Mouse (Mus musculus): ENCODE results near the gene Cdkl3.
"Not testable (repeated sequence)": the region's sequence is repeated elsewhere in the genome, so short reads cannot be mapped to it uniquely, and the experiment has no call there.

Gene Cdkl3

DNA sequence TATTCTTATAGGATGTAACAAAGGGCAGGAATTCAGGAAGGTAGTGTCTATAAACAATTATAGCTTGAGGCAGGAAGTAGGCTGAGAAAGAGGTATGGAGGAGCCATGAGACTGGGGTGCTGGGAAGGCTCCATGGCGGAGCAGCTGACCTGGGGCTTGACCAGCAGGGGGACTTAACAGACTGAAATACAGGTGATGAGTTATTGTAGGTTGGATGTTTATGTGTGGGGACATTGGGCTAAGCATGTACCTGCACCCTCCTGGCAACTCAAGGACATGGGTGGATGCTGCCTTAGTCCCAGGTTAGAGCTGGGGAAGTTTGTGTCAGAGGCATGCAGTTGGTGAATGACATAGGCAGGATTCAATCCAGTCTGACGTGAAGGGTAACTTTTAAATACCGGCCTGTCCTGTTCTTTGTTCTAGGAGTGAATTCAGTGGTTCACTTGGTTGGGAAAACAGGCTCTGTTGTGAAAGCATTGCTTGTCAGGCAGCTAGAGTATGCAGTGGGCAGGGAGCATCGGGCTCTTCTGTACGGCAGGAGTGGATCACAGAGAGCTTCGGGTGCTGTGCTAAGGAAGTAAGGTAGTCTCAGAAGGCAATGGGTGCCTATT is 72.8 kb downstream of the Cdkl3 start:
- DNase-seq (ENCODE audit: low spot score in 2 of 2): no peak

DNA sequence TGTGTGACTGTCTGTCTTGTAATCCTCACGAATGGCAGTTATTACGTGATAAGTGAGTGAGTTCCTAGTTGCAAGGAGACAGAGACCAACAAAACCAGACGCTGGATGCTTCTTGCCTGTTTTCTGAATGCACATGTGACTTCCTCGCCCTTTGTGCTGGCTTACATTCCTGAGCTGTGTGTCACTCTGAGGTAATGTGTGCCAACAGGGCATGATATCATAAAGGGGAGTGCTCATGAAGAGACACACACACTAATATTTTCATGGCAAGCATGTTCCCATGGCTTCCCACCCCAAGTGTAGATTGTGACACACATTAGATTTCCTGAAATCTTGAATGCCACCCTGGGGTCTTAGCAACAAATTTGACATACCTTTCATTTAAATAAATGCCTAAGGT is 73.9 kb downstream of the Cdkl3 start:
- DNase-seq (ENCODE audit: low spot score in 2 of 2): no peak

DNA sequence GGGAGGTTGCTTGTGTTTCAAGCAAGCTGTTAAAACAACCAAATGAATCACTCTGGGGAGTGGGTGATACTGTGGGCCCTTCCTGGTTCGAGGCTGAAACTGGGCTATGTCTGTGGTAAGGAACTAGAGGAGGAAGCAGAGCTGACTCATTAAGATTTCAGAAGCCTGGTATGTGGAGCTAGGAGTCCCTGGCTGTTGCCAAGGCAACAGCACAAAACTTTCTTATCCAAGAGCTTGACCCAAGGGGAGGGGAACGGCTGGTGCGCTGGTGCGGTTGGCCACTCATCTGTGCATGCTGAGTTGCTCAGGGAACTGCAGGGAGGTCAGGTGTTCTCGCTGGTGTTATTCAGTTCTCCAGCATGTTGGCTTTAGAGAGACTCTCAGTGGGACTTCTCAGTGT is 76.0 kb downstream of the Cdkl3 start:
- no peak for DNase-seq (ENCODE audit: low spot score in 2 of 2)

DNA sequence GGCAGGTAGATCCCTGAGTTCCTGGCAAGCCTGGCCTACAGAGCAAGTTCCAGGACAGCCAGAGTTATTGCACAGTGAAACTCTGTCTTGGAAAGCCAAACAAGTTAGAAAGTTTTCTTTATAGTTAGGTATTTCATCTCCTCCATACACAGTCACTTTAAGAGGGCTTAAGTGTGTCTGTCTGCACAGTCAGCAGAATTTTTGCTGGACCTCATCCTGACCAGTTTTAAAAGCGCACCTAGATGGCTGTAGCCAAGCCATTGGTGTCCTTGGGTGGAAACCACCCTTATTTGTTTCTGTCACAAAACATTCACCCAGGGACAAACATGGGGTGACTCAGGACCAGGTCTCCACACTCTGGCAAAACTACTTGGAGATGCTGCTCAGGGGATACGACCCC is 76.6 kb downstream of the Cdkl3 start:
- DNase-seq (ENCODE audit: low spot score in 2 of 2): no peak

DNA sequence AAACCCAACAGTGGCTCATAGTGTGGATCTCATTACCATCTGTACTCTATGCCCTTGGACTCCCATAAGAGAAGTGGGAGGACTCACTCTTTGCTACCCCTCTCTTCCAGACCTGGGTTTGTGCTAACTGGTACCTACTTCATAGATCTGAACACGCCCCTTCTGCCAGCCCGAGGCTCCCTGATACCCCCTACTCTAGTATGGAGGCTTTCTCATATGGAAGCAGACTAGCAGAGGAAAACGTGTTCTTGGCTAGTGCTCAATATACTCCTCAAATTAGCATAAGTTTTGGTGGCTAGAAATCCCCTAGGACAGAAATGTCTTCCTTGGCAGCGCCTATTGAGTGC is 81.8 kb downstream of the Cdkl3 start:
- DNase-seq (ENCODE audit: low spot score in 2 of 2): no peak

DNA sequence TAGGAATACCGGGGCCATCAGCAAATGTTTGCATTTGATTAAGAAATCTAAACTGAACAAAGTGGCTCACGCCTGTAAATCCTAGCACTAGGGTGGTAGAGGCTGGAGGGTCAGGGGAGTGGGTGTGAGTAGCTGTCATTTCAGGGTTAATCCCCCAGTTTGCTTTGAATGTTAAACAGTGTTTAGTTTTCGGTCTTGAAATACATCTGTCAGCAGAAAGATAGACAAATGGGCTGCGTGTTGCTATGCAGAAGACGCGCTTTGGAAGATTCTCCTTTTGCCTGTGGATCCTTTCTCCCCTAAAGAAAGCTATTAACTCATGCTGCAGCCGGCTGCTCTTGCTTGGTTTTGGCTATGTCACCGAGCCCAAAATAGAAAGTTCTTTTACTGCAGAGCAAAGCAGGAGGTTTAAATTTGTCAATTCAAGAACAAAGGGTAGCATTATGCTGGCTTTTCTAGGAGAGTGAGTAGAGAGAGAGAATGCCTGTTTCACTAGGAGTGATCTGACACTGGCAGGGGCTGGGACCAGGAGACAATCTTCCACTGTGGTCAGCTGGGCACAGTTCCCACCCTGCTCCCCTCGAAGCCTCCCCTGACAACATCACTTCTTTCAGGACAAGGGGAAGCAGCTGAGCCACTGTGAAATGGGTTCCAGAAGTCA is 82.3 kb downstream of the Cdkl3 start:
- DNase-seq (ENCODE audit: low spot score in 2 of 2): no peak

DNA sequence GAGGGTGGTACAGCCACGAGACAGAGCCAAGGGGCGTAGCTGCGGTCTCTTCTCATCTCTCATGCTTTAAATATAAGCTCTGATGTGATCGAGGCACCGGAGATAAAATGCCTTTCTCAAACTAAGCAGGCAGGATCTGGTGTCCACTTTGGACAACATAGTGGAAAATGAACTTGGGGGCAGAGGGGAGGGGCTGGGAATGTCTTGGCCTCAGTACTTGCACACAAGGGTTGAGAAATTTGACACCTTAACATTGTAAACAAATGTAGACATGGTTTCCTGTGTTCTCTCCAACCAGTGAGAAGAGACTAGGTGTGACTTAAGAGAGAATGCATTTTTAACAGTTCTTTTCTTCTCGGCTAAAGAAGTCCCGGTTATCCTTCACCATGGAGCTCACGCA is 85.3 kb downstream of the Cdkl3 start:
- DNase-seq (ENCODE audit: low spot score in 2 of 2): no peak

DNA sequence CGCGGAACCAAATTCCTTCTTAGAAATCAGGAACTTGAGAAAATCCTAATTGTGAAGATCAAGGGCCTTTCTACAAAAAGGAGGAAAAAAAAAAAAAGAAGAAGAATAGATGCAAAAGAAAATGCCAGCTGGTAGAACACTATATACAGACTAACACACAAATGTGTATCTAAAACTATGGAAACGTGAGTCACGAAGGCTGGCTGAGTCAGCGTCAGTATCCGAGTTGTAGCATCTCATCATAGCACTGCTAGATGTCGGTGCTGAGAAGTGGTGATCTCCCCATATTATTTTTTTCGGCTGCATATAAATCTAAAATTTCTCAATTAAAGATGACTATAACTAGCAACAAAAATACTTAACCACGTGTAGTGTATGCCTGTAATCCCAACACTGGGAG is 87.2 kb downstream of the Cdkl3 start:
- no peak for DNase-seq (ENCODE audit: low spot score in 2 of 2)

DNA sequence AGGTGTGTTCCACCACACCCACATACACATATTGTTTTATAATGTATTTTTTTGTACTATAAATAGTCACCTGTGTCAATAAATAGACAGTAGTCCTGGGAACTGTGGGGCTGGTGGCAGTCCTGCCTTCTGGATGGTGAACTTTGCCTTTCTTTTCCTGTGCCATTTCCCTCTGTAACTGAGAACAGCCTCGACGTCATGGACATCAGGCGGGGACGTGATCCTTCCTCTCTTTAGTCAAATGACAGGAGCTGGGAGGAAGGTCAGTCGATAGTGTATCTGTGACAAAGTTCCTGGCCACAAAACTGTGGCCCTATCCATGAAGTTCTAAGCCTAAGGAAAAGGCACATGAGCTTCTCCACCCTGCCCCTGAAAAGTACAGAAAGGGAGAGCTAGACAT is 90.5 kb downstream of the Cdkl3 start:
- no peak for DNase-seq (ENCODE audit: low spot score in 2 of 2)

DNA sequence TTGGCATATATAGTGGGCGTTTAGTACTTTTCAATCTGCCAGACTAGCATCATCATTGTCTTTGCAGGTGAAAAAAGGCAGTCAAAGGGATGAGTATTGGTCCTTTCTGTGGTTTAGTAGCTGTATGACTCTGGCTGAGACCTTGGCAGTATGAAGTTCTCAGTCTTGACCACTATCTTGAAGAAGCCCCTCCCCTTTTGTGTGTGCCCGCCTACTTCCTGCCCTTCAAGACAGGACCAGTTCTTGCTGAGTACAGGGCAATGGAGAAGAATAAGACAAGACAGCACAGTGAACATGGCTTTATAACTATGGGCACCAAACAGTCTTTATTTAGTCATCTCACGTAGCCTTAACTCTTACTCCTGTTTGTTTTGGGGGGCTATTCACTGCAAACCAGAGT is 93.0 kb downstream of the Cdkl3 start:
- no peak for DNase-seq (ENCODE audit: low spot score in 2 of 2)

DNA sequence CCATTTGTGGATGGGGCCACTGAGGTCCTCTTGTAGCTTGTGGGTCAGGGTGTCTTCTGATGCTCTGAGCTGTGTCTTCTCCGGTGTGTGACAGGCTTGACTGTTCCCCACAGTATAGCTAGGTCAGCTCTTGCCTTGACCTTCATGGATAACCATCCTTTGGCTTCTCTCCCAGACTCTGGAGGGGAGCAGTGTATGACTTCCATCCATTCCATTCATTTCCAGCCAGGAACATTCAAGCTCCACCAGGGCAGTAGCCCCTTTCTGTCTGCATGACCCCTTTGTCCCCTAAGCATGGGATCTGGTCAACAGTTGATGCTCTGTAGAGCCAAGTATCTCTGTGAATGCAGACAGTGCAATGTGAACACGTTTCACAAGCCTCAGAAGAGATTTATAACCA is 93.6 kb downstream of the Cdkl3 start:
- DNase-seq (ENCODE audit: low spot score in 2 of 2): no peak

DNA sequence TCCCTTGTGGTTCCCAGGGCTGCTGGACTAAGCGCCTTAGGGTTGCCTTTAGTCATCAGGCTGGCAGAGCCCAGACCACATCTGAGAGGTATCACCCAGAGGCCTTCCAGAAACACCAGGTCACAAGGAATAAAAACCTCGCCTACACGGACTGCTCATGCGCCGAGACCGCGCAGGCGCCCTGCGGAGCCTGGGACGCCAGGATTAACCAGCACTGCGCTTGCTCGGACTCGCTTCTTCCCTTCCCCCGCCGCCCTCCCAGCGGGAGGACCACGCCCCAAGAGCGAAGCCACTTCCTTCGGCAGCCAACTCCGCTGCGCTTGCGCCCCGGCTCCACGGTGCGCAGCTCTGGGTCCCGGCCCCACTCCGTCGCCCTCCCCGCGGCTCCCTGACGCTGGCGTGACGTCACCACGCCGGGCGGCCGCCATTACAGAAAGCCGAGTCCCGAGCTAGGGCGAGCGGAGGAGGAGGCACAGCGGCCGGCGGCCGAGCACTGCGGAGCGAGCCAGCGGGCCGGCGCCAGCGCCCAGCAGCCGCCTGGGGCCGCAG is 94.5 kb downstream of the Cdkl3 start, which contains the start of gene Ppp2ca:
Ppp2ca (plus strand) TSS at position 284 of the 549 bp plus-strand sequence.
- peak; percentile 97 to 99 for DNase-seq (ENCODE audit: low spot score in 2 of 2)

DNA sequence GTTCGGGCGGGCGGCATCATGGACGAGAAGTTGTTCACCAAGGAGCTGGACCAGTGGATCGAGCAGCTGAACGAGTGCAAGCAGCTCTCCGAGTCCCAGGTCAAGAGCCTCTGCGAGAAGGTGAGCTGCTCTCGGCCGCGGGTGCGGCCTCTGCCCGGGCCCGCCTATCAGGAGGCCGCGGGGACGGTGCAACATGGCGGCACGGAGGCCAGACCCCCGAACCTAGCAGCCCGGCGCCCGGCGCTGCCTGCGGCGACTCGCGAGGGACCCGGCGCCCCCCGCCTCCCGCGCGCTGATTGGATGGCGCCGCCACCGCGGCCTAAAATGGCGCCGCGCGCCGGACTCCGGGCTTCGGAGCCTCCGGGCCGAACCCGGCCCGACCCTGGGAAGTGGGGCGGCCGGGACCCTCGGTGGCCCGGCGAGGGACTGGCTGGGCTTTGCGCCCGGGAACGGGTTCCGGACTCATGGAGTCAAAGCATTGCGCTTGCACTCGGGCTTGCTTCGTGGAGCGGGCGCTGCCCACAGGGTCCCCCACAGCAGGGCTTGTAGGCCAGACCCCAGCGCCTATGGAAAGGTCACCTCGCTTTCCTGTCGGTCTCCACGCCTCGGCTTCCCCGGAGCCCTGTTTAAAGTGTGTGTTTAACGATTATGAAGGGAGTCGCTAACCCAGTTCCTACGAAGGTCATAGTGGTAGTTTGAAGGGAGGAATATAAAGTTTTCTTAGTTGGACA is 95.2 kb downstream of the Cdkl3 start:
- peak; percentile 63 to 72 for DNase-seq (ENCODE audit: low spot score in 2 of 2)

DNA sequence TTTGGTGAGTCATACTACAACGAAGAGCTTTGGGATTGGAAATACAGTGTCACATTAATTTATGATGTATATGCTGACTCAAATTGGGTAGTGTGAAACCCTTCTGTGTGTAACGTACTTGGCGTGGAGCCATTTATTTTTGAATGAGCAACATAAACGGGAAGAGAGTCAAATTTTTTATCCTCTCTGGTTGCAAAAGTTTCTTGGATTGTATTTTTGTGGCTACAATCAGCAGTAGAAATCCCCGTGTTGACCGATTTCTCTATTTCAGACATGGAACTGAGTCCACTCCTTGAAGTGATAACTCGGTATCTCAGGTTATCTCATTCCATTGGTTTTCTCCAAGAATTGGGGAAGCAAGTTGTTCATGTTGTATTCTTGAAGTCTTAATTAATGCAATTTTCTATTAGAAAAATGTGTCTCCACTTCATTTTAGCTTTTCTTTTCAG is 95.8 kb downstream of the Cdkl3 start:
- DNase-seq (ENCODE audit: low spot score in 2 of 2): no peak

DNA sequence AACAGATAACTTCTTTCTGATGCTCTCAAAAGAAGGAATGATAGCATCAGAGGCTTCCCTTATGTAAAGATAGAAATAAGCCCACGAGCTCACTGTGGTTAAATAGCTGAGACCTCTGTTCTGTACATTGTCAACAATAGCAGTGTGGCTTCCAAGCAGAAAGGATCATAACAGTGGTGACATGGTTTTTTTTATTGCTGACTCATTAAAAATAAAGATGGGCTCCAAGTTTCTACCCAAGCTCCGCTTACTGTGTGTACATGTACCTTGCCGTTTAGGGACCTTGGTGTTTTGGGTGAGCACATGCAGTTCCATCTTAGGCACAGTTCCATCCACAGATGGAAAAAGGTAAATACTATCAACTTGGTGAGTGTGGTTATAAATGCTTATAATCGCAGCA is 99.0 kb downstream of the Cdkl3 start:
- no peak for DNase-seq (ENCODE audit: low spot score in 2 of 2)

DNA sequence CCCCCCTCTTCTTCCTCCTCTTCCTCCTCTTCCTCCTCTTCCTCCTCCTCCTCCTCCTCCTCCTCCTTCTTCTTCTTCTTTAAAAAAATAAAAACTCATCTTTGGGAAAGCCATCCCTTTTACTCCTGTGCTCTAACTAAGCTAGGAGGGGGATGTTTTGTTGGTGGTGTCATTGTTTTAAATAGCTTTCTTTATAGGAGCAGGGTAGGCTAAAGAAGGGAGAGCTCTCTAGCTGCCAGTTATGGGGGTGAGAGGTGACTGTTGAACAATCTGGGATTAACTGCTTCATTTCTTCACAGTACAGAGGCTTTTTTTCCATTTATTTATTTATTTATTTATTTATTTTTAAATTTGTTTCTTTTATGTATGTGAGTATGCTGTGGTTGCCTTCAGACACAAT is 101.5 kb downstream of the Cdkl3 start:
- no peak for DNase-seq (ENCODE audit: low spot score in 2 of 2)

DNA sequence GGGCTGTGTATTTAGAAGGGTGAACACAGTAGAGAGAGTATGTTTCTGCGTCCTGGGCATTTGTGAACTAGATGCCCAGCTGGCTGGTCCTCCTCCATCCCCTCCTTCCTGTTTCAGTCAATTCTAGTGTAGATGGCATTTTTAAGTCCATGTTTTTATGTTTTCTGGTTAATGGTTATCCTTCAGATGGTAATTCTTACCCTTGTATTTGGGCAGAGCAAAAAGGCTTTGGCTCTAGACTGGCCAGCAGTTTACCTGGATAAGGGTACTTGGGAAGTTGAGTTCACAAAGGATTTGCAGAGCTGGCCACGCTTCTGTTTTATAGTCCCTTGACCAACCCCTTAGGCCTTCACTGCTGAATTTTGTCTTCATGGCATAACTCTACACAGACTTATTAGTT is 102.0 kb downstream of the Cdkl3 start:
- DNase-seq (ENCODE audit: low spot score in 2 of 2): no peak

DNA sequence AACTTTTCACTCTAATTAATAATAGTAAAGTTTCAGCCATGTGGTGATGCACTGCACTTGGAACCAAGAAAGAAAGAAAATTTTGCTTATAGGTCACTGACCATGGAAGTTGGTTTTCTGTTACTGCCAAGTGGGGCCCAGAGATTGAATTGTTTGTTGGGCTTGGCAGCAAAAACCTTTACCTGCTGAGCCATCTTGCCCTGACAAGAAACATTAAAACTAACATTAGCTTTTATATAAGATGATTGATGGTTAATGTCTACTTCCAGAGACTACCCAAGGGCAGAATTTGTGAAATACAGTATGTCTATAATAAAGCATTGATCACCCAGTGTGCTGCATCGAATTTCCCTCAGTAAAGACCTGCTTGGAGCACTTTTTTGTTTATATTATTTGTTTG is 102.4 kb downstream of the Cdkl3 start:
- no peak for DNase-seq (ENCODE audit: low spot score in 2 of 2)

DNA sequence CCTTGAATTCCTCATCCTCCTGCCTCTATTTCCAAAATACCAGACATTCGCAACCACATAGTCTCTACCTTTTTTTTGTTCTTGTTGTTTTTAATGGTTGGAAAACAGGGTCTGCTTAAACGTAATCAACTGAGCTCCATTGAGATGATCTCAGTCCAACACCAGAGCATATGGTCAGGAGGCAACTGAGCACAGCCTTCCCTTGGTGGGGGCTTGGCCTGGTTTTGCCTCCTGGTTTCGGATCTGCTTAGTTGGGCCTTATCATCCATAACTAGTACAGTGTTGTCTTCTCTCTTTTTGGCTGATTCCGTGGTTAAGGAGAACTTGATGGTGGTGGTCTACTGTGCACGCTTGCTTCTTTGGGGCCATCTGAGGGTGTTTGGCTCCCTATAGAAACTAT is 104.8 kb downstream of the Cdkl3 start:
- DNase-seq (ENCODE audit: low spot score in 2 of 2): no peak

DNA sequence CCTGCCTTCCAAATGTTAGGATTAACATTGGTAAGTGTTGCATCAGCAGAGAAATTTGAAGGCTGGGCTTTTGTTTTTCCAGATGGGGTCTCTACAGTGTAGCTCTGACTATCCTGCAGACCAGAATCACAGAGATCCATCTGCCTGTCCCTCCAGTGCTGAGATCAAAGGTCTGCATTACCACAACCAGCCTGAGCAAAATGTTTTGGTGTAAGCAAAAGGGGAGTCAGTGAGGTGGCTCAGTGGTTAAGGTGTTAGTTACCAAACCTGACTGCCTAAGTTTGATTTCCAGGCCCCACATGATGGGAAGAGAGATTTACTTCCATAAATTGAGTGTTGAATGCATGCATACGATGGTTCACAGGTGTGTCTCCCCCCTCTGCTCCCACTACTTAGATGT is 105.4 kb downstream of the Cdkl3 start:
- DNase-seq (ENCODE audit: low spot score in 2 of 2): no peak

DNA sequence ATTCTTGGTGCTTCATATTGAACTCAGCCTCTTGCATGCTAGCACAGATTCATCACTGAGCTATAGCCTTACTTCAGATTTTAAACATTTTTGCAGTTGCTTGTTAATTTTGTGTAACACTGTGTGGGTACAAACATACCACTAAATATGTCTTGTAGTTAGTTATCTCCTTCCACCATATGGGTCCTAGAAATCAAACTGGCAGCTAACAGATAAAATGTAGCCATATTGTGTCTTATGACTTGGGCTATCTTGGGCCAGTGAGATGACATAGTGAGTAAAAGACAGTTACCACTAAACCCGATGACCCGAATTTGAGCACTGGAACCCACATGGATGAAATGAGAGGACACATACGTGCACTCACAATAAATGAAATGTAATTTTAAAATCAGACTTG is 111.5 kb downstream of the Cdkl3 start:
- no peak for DNase-seq (ENCODE audit: low spot score in 2 of 2)

DNA sequence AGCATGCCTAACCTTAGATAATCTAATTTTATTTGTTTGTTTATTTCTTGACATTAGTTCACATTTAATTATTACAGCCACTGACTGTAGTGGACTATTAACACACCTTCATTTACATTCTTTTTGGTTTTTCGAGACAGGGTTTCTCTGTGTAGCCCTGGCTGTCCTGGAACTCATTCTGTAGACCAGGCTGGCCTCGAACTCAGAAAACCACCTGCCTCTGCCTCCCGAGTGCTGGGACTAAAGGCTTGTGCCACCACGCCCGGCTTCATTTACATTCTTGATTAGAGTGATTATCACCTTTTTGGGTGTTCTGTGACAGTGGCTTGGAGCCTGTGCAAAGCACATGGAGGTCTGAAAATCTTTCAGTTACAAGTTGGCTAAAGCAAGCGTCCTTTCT is 112.1 kb downstream of the Cdkl3 start:
- DNase-seq (ENCODE audit: low spot score in 2 of 2): not testable (repeated sequence)

DNA sequence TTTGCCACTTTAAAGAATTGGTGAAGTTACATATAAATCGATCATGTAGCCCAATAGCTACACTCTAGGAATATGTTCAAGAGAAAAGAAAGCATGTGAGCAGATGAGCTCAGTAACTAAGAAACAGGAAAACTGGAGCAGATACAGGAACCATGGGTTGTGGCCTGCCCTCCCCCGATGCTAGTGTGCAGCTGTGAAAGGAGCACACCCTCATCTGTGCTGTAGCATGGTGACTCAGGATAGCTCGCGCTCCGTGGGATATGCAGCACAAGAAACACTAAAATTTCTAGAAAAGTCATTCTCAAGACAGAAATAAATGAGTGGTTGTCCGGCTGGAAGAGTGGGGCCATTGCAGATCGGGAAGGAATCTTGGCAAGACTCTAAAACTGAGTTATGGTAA is 113.1 kb downstream of the Cdkl3 start:
- DNase-seq (ENCODE audit: low spot score in 2 of 2): no peak
